Mouse (Mus musculus) olfactory bulb, adult 2 months (tissue): ENCODE data around the gene Col4a3bp.

Source experiments
- CTCF ChIP-seq: fragments of 200-500 bp; IDR thresholded peaks from 2 replicates; pipeline ENCODE4 v1.5.1; 2012; ENCODE audit warnings: low read depth, mild to moderate bottlenecking, low read length, moderate library complexity; ENCODE audit not compliant: insufficient read depth
- POLR2A ChIP-seq: fragments of 200-500 bp; IDR thresholded peaks from 2 replicates; pipeline ENCODE4 v1.6.1; 2012; ENCODE audit warnings: mild to moderate bottlenecking, low read depth, low read length, moderate library complexity; ENCODE audit not compliant: insufficient read depth

DNA sequence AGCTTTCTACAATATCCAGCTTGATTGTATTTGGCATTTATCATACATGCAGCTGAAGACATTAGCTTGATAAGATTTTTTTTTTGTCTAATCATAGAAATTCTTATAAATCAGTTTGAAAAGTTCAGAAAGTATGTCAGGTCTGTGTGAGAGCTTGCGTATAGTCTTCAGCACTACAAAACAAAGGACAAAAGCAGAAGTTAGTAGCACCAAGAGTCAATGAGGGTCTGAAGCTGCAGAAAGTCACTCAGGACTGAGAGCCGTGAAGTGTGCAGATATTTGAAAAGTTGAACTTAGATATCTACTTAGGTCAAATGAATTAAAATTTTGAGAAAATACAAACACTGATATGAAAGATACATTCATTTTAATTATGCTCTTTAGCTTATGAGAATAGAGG, 36.7 kb downstream of the Col4a3bp start:
- TF ChIP-seq CTCF (no peak), POLR2A (no peak)
